Mouse (Mus musculus) bone marrow, adult 2 months (tissue): ENCODE data around the gene Nmur2. TPM values are rescaled to one million over a fixed set of nuclear protein-coding genes. Genes with fewer than 3 reads are reported as not detected.

Source experiments
- H3K27ac ChIP-seq: fragments of 200-500 bp; 2 replicates; pipeline ENCODE4 v1.5.1; 2012; ENCODE audit warnings: low read depth, mild to moderate bottlenecking, control low read depth, inconsistent platforms, low read length; ENCODE audit not compliant: control insufficient read depth, poor library complexity, insufficient read depth
- H3K4me1 ChIP-seq: fragments of 200-500 bp; 2 replicates; pipeline ENCODE4 v1.6.1; 2011; ENCODE audit warnings: low read length; ENCODE audit not compliant: control insufficient read depth, insufficient read depth
- H3K4me3 ChIP-seq: fragments of 200-500 bp; replicated peaks from 2 replicates; pipeline ENCODE3; 2011; ENCODE audit warnings: mild to moderate bottlenecking, low read depth, low read length, control low read depth; ENCODE audit not compliant: control insufficient read depth
- CTCF ChIP-seq: fragments of 200-500 bp; IDR thresholded peaks from 2 replicates; pipeline ENCODE4 v1.5.1; 2011; ENCODE audit warnings: low read length, control low read depth; ENCODE audit not compliant: control insufficient read depth, insufficient read depth
- POLR2A ChIP-seq: fragments of 200-500 bp; IDR thresholded peaks from 2 replicates; pipeline ENCODE4 v1.6.1; 2011; ENCODE audit warnings: low read depth, mild to moderate bottlenecking, control low read depth, low read length, borderline replicate concordance; ENCODE audit not compliant: control insufficient read depth
- WGBS: fragments of 180-500 bp; shearing (Covaris S2); methylation state at CpG from one replicate; pipeline ENCODE4 v1.1.7; 2018; 5-methylcytosine and 5-hydroxymethylcytosine counted together
- polyA plus RNA-seq: library from polyadenylated mRNA; stranded (reverse); fragments of >200 nt; gene quantifications from 2 replicates; pipeline ENCODE4 v1.2.4, GENCODE M21; 2011; ENCODE audit warnings: low replicate concordance; ENCODE audit not compliant: missing spikeins, insufficient read depth, insufficient read length

Nmur2 gene
- polyA plus RNA-seq = not detected in 2 replicates

DNA sequence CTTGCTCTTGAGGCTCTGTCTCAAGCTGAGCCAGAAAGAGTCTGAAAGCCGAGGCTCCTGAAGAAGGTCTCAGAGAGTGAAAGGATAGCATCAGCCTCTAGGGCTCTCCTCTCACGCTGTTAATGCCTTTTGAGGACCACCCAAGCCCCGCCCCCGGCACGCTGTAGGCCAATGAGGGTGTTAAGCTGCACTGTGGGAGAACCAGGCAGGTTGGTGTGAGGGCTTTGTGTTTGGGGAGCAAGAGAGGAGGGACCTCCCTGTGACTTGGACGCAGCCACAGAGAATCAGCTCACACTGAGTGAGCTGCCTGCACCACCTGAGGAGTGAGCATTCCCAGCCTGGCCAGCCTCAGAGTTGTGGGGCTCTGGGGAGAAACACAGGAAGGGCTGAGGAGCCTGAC is at the start of gene Nmur2:
Gene Nmur2 (minus strand): TSS at position 94 of the 400 bp plus-strand sequence.
- no peak within 1 kb of the TSS for H3K27ac ChIP-seq
- H3K4me1 ChIP-seq = no peaks in the 10 kb centered on the region
- WGBS = 19% methylated on average over 6 of the region's 6 CpGs
- TF ChIP-seq CTCF (no peak), POLR2A (no peak)
- no peak within 1 kb of the TSS for H3K4me3 ChIP-seq

DNA sequence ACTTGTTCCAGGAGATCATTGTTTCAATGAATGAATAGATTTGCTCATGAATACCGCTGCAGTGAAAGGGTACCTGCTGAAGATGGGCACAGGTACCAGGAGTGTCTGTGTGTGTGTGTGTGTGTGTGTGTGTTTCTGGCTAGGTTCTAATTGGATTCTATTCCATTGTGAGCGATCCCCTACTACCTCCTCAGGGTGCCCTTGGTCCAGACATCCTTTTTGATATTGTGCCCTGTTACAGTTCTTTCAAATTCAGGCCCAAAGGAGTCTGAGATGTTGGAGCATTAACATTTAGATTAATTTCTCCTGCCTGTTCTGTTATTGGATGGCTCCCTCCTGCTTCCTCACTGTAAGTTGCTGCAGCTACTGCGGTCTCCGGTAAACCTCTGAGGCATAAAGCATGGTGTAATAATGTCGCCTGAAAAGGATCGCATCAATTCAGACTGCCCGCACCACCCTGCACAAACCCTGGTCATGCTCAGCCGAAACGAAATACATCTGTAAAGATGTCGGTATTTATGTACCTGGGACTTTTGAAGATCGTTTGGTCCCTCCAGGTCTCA is 48.4 kb upstream of the Nmur2 start:
- 84% methylated on average over 11 of the region's 11 CpGs for WGBS
- no peak for TF ChIP-seq CTCF
- TF ChIP-seq POLR2A = no peak
- Histone ChIP-seq H3K4me1 (no peaks in the 10 kb centered on the region), H3K27ac (no peak overlapping the region), H3K4me3 (no peak overlapping the region)

- Histone ChIP-seq H3K27ac (no peak overlapping the region), H3K4me3 (no peak overlapping the region), H3K4me1 (no peaks in the 10 kb centered on the region)
- TF ChIP-seq POLR2A (no peak), CTCF (no peak)
- WGBS = 76% methylated on average over 7 of the region's 7 CpGs
Observed at GRCm38 (mm10) chr11:56072131-56072530, 31.3 kb upstream of the Nmur2 start.

- Histone ChIP-seq H3K4me1 (no peaks in the 10 kb centered on the region), H3K4me3 (no peak overlapping the region), H3K27ac (no peak overlapping the region)
- no peak for TF ChIP-seq POLR2A
- TF ChIP-seq CTCF = no peak
- WGBS = 76% methylated on average over 2 of the region's 2 CpGs
Observed at GRCm38 (mm10) chr11:56069658-56070057, 28.8 kb upstream of the Nmur2 start.

DNA sequence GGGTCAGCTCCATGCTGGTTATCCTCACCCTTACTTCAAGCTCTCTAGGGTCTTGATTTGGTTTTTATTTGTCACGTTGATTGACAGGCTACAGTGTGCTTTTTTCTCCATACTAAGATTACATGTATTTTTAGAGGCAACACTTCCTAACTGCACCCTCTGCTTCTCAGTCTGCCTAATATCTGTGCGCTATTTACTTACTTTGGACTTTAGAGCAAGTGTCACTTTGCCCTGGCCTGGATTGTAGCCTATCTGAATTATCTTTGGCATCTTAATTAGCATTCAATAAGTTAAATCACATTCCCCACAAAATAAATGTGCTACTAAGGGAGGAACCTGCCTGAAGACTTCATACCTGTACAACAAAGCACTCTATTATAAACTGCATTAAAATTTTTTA is 24.3 kb upstream of the Nmur2 start:
- Histone ChIP-seq H3K27ac (no peak overlapping the region), H3K4me3 (no peak overlapping the region), H3K4me1 (no peaks in the 10 kb centered on the region)
- TF ChIP-seq CTCF (no peak), POLR2A (no peak)
- 79% methylated on average over 2 of the region's 2 CpGs for WGBS

DNA sequence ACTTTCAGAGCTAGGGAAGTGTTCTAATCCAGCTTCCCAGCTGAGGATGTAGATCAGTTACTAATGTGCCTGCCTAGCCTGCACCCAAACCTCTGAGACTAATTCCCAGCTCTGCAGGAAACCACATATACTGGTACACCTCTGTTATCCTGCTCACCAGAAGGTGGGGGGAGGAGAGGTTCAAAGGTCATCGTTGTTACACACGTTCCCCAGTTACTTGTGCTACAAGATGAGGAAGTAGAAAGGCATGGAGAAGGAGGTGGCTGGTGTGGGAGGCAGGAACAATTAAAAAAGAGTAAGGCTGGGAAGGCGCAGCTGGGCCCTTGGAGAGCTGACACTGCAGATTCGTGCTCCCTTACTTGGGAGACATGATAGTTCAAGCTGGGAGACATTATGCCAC is 23.8 kb upstream of the Nmur2 start:
- Histone ChIP-seq H3K4me3 (no peak overlapping the region), H3K4me1 (no peaks in the 10 kb centered on the region), H3K27ac (no peak overlapping the region)
- no peak for TF ChIP-seq POLR2A
- no peak for TF ChIP-seq CTCF
- WGBS = 12% methylated on average over 4 of the region's 4 CpGs

DNA sequence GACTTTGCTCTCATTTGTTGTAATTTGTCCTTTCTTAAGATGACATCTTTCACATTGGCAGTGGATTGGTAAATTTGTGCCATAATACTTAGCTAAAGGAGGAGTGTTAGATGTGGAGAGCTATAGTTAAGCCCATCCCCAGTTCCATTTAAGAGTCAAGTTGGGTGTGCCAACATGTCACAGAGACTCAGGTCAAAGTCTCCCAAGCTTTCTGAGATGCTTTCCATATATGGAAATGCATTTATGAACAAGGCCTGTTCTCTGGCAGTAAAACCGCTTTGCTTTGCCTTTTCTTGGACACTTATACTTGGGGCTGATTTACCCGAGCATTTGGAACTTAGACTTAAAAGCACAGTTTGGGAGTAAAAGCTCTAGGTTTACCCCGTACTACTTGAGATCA is 18.4 kb upstream of the Nmur2 start:
- WGBS = 71% methylated on average over 3 of the region's 3 CpGs
- TF ChIP-seq POLR2A (no peak), CTCF (no peak)
- Histone ChIP-seq H3K4me3 (no peak overlapping the region), H3K27ac (no peak overlapping the region), H3K4me1 (no peaks in the 10 kb centered on the region)

DNA sequence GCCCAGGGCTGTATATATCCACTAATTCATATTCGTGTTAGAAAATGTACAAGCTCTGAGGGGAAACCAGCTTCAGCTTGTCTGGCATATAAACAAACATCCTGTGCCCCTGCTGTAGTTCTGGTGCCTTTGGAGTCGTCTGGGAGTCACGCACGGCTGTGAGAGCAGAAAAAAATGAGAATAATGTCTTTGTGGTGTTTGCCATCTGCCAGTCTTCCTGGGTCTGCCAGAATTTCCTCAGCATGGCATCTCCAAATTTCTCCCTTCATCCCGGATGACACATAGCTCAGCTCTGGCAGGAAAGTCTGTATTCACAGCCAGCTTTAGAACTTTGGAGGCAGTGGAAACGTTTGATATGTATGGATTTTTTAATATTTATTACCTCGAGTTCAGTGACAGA is 13.6 kb upstream of the Nmur2 start:
- WGBS = 73% methylated on average over 7 of the region's 7 CpGs
- no peak for TF ChIP-seq POLR2A
- no peak for TF ChIP-seq CTCF

DNA sequence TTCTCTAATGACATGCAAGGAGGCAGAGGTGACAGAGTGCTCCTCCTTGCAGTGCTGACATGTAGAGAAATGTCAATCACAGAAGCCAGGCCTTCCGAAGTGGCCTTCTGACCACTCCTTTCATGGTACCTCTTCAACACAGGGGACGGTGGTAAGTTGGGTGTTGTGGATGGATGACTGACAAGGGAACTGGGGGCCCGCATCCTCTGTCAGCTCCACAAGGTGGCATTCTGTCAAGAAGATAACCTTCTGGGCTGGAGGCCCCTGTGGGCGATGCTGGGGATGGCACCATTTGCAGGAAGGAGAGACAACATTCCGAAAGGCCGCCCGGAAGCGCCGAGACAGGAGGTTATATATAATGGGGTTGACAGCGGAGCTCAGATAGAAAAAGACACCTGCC is 14.0 kb downstream of the Nmur2 start:
- WGBS = 85% methylated on average over 10 of the region's 10 CpGs
- Histone ChIP-seq H3K4me1 (no peaks in the 10 kb centered on the region), H3K27ac (no peak overlapping the region), H3K4me3 (no peak overlapping the region)
- TF ChIP-seq CTCF = no peak

More for the DNA sequence above, 13.6 kb upstream of the Nmur2 start:
- H3K27ac ChIP-seq = no peak overlapping the region
- H3K4me1 ChIP-seq = no peaks in the 10 kb centered on the region
- no peak overlapping the region for H3K4me3 ChIP-seq
